Mouse (Mus musculus): ENCODE measurements around the gene Wbp11.
A peak's percentile ranks its signal among the peaks of the same experiment; 100 is the strongest.

Gene Wbp11

GRCm38 (mm10) chr6:136827881-136828561 is at the start of gene Wbp11:
Wbp11 (minus strand) TSS chr6:136828233.
- DNase-seq (ENCODE audit: low spot score): peak; percentile 94

- DNase-seq (ENCODE audit: low spot score): peak; percentile 70
These were observed 47.6 kb upstream of the Wbp11 start, which contains the start of gene Mgp for GRCm38 (mm10) chr6:136875670-136876069. Mgp (minus strand) TSS chr6:136875823.

DNA sequence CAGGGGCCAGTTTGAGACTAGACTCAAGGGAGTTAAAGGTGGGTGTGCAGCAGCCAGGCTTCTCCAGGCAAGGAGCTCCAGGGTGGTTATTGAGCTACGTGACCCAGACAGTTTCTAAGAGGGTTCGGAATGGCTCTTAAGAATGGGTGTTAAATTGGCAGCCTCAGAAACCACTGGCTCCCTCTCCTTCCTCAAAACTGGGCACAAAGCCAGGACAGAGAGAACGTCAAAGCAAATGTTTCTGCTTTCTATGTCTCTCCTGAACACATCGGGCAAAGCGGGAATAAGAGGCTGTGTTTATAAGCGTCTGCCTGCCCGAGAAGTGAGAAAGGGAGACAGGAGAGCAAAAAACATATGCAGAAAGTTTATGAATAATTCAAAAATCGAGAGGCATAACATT is 46.6 kb upstream of the Wbp11 start:
- DNase-seq (ENCODE audit: low spot score): no peak

- no peak for DNase-seq (ENCODE audit: low spot score)
These were observed 40.9 kb upstream of the Wbp11 start for GRCm38 (mm10) chr6:136868921-136869320.

- DNase-seq (ENCODE audit: low spot score): no peak
These were observed 38.1 kb upstream of the Wbp11 start for GRCm38 (mm10) chr6:136866150-136866549.

GRCm38 (mm10) chr6:136865360-136865759 is 37.3 kb upstream of the Wbp11 start:
- no peak for DNase-seq (ENCODE audit: low spot score)

DNA sequence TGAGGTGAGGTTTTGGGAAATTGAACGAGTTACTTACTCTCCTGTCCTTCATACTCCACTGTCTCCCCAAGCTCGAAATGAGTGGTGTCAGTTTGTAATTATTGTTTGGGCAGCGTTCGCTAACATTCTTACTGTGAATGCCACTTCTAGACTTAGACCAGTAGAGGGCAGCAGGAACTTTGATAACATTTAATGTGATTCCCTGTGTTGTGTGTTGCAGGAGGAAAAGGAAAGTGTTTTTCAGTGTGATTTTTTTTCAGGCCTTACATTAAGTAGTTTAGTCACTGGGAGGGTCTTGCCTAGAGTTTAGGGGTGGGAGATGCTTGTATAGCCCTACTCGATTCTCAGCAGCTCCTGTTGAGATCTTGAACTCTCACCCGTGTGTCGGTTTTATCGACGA is 33.0 kb upstream of the Wbp11 start:
- no peak for DNase-seq (ENCODE audit: low spot score)

DNA sequence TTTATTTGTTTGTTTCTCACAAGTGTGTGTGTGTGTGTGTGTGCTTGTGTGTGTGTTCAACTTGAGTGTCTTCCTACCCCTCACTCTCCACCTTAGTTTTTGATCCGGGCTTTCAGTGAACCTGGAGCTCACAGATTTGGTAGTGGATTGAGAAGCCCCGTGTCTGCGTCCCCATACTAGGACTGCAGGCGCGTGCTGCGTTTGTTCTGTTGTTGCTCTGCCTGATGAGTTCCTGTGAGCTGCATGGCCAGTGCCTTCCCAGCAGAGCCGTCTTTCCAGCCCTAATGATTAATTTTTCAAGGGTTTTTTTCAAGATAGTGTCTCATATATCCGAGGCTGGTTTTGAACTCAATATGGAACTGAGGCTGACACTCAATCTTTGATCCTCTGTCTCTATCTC is 30.4 kb upstream of the Wbp11 start:
- DNase-seq (ENCODE audit: low spot score): no peak

- DNase-seq (ENCODE audit: low spot score): no peak
These were observed 29.8 kb upstream of the Wbp11 start for GRCm38 (mm10) chr6:136857873-136858260.

GRCm38 (mm10) chr6:136857186-136857872 is 29.3 kb upstream of the Wbp11 start, which contains the start of gene Art4:
Art4 (minus strand) TSS chr6:136857733.
- DNase-seq (ENCODE audit: low spot score): no peak

DNA sequence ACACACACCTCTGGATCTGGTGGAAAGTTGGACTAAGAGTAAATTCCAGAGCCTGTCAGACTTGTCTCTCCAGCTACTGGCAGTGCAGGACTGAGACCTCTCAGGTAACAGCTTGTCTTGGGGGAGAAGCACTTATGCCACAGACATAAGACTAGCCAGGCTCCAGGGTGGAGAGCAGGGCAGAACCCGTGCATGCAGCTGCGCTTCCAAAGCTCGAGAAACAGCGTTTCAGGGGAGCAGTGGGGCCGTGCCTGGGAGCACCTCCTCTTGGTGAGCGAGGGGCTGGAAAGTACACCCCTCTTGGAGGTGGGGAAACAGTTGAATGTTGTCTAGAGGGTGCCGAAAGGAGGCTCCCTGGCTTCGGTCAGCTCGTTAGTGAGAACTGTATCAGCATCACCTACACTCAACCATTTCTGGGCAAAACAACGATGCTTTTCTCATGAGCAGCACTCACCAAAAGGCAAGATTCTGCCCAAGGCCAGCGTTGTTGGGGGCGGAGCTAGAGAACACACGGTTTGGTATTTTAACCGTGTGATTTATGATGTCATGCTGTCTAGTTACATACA is 28.1 kb upstream of the Wbp11 start:
- DNase-seq (ENCODE audit: low spot score): no peak

DNA sequence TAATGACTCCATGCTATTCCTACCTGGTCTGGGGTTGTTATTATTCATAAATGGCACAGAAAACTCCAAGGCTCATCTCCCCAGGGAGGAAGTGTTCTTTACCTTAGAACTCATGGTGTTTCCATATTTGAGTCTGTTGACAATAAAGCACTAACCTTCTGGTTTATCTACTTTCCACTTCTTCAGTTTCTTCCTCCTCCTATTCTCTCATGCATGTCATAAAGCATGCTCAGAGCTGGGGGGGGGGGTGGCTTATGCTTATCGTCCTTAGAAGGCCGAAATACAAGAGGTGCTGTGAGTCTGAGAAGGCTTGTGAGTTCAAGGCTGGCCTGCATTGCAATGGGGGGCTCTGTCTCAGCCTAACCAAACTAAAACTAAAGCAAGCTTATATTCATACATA is 27.1 kb upstream of the Wbp11 start:
- no peak for DNase-seq (ENCODE audit: low spot score)

GRCm38 (mm10) chr6:136854361-136854781 is 26.3 kb upstream of the Wbp11 start:
- DNase-seq (ENCODE audit: low spot score): no peak

DNA sequence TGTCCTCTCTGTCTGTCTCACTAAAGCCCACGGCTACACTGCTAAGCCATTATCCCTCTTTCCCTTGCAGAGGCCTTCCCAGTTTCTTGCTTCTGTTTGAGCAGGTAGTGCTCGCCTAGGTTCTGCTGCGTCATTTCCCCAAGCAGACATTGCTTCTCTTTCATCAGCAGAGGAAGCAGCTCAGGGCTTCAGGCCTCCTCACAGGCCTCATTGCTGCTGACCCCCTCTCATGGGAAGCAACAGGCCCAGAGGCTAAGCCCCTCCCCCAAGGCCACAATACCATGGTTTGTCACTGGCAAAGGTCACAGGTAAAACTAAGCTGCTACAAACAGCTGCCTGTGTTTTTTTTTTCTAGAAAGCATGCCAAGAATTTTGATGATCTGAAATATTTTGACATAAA is 24.7 kb upstream of the Wbp11 start:
- DNase-seq (ENCODE audit: low spot score): no peak

- no peak for DNase-seq (ENCODE audit: low spot score)
These were observed 24.3 kb upstream of the Wbp11 start for GRCm38 (mm10) chr6:136852348-136852747.

DNA sequence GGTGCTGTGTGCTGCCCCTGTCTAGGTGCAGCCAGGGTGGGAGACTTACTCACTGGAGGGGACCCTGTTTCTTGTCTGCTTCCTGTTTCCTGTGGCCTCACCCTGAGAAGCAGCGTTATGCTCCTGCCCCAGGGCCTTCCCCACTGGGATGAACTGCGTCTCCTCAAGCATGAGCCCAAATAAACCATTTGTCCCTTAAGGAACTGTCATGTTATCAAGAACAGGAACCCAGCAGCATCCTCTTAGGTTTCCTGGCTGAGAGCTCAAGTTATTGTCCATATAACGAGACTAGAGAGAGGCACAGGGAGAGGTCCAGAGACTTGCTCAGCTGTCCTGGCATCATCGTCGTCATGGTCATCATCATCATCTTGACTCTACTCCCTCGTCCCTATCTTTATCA is 22.2 kb upstream of the Wbp11 start:
- no peak for DNase-seq (ENCODE audit: low spot score)

- no peak for DNase-seq (ENCODE audit: low spot score)
These were observed 20.9 kb upstream of the Wbp11 start for GRCm38 (mm10) chr6:136848971-136849370.

DNA sequence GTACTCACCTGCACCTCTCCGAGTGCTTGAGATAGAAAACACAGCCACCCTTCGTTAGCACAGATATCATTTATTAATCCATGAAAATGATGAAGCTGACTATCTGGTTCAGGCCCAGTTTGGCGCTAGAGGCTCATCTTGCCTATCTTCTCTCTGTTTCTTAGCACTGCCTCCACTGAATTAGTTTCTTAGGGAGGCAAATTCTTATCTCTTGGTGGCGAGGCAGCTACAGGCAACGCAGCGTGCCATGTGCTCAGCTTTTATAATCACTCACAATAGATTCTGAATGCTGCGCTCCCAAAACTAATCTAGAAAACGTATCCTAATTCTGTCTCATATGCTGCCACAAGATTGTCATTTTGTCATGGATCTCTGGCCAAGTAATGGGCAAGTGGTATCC is 20.4 kb upstream of the Wbp11 start:
- no peak for DNase-seq (ENCODE audit: low spot score)

- DNase-seq (ENCODE audit: low spot score): peak; percentile 89
These were observed 19.8 kb upstream of the Wbp11 start for GRCm38 (mm10) chr6:136847790-136848189.

DNA sequence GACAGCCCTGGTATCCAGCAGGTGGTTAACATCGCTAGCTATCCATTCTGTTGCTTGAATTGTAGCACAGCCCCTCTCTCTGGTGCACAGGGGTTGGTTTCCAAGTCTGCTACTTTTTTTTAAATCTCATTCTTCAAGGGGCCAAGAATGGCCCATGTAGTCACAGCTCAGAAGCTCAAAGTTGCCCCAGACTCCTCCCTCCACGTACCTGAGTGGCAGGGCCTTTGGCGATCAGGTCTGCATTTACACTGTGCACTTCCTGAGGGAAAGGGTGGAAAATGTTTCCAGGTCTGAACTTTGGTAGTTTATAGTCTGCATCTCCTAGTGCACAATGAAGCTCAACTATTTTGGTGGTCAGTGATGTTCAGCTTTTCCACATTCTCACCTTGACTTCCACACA is 19.2 kb upstream of the Wbp11 start:
- no peak for DNase-seq (ENCODE audit: low spot score)

- DNase-seq (ENCODE audit: low spot score): no peak
These were observed 17.9 kb upstream of the Wbp11 start for GRCm38 (mm10) chr6:136845706-136846480.

DNA sequence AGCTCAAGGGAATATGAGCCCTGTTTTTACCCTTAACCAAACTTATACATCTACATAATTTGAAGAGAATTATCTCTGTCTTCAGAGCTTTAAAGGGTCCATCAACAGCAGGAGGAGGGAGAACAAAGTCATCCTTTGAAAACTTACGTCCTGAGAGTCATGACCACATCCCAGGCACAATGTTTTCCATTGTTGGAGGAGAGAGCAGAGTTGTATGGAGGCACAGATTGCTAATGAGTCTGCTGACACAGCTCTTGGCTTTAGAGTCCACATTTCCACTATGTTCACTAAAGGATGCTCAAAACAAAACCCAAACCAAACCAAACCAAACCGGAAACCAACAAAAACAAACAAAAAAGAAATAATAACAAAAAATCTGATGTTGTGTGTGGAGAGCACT is 16.9 kb upstream of the Wbp11 start:
- no peak for DNase-seq (ENCODE audit: low spot score)

- DNase-seq (ENCODE audit: low spot score): no peak
These were observed 9.3 kb upstream of the Wbp11 start for GRCm38 (mm10) chr6:136837323-136837722.

Data from testis, postnatal 10 days (tissue).